Mouse (Mus musculus): ENCODE data around the gene Capn7. TPM values are rescaled to one million over a fixed set of nuclear protein-coding genes. Genes with fewer than 3 reads are reported as not detected.

Capn7 gene
- polyA plus RNA-seq, 1 experiment from 2014 or later = 37.8 TPM

GRCm38 (mm10) chr14:31408666-31409065 is 72.2 kb downstream of the Capn7 start:
- Histone ChIP-seq H3K4me3 (replicated peaks) (no peak overlapping the region), H3K4me1 (peaks cover 9% of the 10 kb centered on the region), H3K9ac (no peak overlapping the region), H3K27ac (no peak overlapping the region), H3K4me2 (no peak overlapping the region), H3K36me3 (no peaks in the 10 kb centered on the region), H3K27me3 (replicated peaks) (no peaks in the 10 kb centered on the region), H3K9me3 (no peaks in the 10 kb centered on the region)
- ATAC-seq (ENCODE audit: insufficient read depth, low FRiP score, low read depth) = no peak
- 67% methylated on average over 8 of the region's 8 CpGs for WGBS

DNA sequence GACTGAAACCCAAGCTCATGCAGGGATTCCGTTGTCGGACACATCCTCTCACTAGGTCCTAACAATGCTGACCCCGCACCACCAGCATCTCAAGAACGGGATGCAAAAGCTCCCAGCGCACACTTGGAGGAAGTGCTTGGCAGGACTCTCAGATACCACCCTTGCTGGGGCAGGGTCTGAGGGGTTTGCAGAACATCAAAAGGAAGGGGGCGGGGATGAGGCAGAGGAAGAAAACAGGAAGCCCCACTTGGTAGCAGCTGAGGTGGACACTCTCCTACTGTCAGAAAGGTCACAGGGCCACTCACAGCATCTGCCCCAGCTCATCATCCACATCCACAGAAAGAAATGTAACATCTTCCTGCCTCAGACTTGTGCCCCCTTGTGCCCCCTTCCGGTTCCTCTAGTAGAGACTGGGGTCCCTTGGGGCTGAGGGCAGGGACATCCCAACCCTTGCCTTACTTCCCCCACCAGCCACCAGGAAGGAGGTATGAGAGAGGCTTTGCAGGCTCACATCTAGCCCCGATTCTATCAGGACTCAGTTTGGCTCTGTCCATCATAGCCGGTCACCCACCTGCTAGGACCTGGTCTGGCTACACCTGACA is 73.8 kb downstream of the Capn7 start:
- H3K4me3 ChIP-seq (replicated peaks) = no peak overlapping the region
- WGBS = 85% methylated on average over 9 of the region's 9 CpGs
- H3K36me3 ChIP-seq = no peaks in the 10 kb centered on the region
- H3K9me3 ChIP-seq = no peaks in the 10 kb centered on the region
- no peak for ATAC-seq (ENCODE audit: insufficient read depth, low FRiP score, low read depth)
- H3K27ac ChIP-seq = no peak overlapping the region
- no peak overlapping the region for H3K4me2 ChIP-seq
- H3K27me3 ChIP-seq (replicated peaks) = no peaks in the 10 kb centered on the region
- peaks cover 5% of the 10 kb centered on the region; the same call in 1 of the 2 replicates for H3K4me1 ChIP-seq
- H3K9ac ChIP-seq = no peak overlapping the region

GRCm38 (mm10) chr14:31410737-31411136 is 74.3 kb downstream of the Capn7 start:
- H3K9me3 ChIP-seq = no peaks in the 10 kb centered on the region
- no peak overlapping the region for H3K4me2 ChIP-seq
- no peaks in the 10 kb centered on the region for H3K27me3 ChIP-seq (replicated peaks)
- no peak overlapping the region for H3K9ac ChIP-seq
- no peak overlapping the region for H3K4me3 ChIP-seq (replicated peaks)
- WGBS = 68% methylated on average over 4 of the region's 4 CpGs
- no peak for ATAC-seq (ENCODE audit: insufficient read depth, low FRiP score, low read depth)
- peaks cover 5% of the 10 kb centered on the region; the same call in 1 of the 2 replicates for H3K4me1 ChIP-seq
- H3K27ac ChIP-seq = no peak overlapping the region
- H3K36me3 ChIP-seq = no peaks in the 10 kb centered on the region

DNA sequence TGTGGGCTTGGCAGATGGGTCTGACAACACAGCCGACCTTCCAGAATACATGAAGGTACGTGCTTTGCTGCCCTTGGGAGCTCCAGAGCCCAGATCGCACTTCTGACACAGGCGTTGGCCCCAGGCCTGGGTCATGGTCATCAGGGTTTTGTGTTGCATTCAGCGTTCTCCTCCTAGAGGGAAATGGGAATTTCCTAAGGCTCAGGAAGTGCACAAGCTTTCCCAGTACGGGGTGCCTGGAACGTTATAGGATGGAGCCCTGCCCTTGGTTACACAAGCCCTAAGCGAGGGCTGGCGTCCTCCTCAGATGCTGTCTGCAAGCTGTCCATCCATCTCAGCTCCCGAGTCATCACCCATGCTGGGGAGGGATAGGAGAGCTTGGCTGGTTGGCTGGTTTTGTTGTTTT is 76.2 kb downstream of the Capn7 start:
- Histone ChIP-seq H3K9me3 (no peaks in the 10 kb centered on the region), H3K4me3 (replicated peaks) (no peak overlapping the region), H3K27ac (no peak overlapping the region), H3K4me1 (peaks cover 5% of the 10 kb centered on the region; the same call in 1 of the 2 replicates), H3K9ac (no peak overlapping the region), H3K27me3 (replicated peaks) (no peaks in the 10 kb centered on the region), H3K36me3 (no peaks in the 10 kb centered on the region), H3K4me2 (no peak overlapping the region)
- WGBS = 79% methylated on average over 10 of the region's 10 CpGs
- ATAC-seq (ENCODE audit: insufficient read depth, low FRiP score, low read depth) = no peak

GRCm38 (mm10) chr14:31413475-31414086 is 77.1 kb downstream of the Capn7 start:
- no peak overlapping the region for H3K9ac ChIP-seq
- ATAC-seq (ENCODE audit: insufficient read depth, low FRiP score, low read depth) = no peak
- no peak overlapping the region for H3K4me3 ChIP-seq (replicated peaks)
- no peak overlapping the region for H3K4me2 ChIP-seq
- H3K4me1 ChIP-seq = peaks cover 5% of the 10 kb centered on the region; the same call in 1 of the 2 replicates
- 52% methylated on average over 6 of the region's 6 CpGs for WGBS
- no peaks in the 10 kb centered on the region for H3K9me3 ChIP-seq
- no peaks in the 10 kb centered on the region for H3K27me3 ChIP-seq (replicated peaks)
- H3K36me3 ChIP-seq = no peaks in the 10 kb centered on the region
- no peak overlapping the region for H3K27ac ChIP-seq

DNA sequence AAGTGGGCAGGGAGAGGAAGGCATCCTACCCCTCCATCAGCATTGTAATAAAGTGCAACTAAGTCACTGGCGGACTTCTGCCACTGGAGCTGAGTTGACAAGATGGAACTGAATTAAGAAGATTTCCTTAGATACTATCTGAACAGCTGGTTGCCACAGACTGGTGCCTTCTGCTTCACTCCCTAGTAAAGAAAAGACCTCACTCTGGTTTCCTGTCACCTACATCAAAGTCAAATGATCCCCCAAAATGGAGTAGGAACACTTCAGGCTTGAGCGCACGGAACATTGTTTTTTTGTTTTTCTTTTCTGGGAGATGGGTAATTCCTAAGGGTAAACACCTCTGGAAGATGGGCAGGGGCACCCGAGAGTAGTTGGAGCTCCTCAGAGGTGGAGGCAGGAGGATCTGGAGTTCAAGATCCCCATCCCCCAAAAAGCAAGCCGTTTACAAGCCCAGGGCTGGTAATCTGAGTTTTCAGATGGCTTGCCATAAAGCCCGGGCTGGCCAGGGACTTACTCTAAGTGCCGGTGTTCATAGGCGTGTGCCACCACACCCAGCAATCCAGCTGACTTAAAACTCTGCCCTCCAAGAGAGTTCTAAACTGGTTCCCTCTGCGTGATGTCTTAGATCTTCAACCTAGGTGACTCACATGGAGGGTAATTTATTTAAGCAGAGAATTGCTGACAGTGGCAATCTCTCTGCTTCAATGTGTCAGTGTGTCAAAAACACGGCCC is 78.0 kb downstream of the Capn7 start:
- peaks cover 5% of the 10 kb centered on the region; the same call in 1 of the 2 replicates for H3K4me1 ChIP-seq
- H3K27ac ChIP-seq = no peak overlapping the region; the same call in 1 of the 2 replicates
- H3K4me3 ChIP-seq (replicated peaks) = no peak overlapping the region
- H3K9ac ChIP-seq = no peak overlapping the region
- H3K4me2 ChIP-seq = no peak overlapping the region
- no peaks in the 10 kb centered on the region for H3K9me3 ChIP-seq
- ATAC-seq (ENCODE audit: insufficient read depth, low FRiP score, low read depth) = no peak
- no peaks in the 10 kb centered on the region for H3K36me3 ChIP-seq
- no peaks in the 10 kb centered on the region for H3K27me3 ChIP-seq (replicated peaks)
- WGBS = 61% methylated on average over 10 of the region's 10 CpGs

DNA sequence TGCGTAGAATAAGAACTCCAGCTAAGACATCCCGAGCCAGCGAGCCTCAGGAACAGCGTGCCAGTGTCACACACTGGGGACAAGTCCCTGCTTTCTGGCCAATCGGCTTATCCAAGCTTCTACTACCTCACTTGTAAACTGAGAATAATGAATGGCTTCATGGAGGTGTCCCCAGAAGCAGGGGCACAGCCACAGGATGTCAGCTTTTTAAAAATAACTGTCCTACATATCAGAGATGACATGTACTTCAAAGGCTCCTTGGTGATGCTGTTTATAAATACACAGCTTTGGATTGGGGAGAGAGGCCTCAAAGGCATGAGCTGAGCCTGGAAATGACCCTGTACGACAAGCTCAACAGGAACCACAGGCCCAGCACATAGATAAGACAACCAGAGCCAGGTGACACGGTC is 78.5 kb downstream of the Capn7 start:
- peaks cover 5% of the 10 kb centered on the region; the same call in 1 of the 2 replicates for H3K4me1 ChIP-seq

DNA sequence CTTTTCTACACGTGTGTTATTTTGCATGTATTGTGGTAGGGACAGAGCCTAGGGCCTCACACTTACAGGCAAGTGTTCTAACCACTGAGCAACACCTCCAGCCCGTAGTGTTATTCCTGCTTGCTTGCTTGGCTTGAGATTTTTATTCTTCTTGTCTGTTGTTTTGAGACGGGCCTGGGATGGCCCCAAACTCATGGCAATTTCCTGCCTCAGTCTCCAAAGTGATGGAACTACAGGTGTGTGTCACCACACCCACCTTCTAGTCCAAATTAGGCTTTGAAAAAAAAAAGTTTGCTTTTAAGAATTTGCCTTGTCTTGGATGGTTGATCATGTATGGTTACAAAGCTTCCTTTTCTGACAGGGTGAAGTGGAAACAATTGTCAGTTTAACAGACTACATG is 80.0 kb downstream of the Capn7 start:
- 75% methylated on average over 3 of the region's 3 CpGs for WGBS
- Histone ChIP-seq H3K9ac (no peak overlapping the region), H3K27ac (no peak overlapping the region), H3K9me3 (no peaks in the 10 kb centered on the region), H3K27me3 (replicated peaks) (no peaks in the 10 kb centered on the region), H3K4me3 (replicated peaks) (no peak overlapping the region), H3K4me2 (no peak overlapping the region), H3K4me1 (peaks cover 5% of the 10 kb centered on the region; the same call in 1 of the 2 replicates), H3K36me3 (no peaks in the 10 kb centered on the region)
- no peak for ATAC-seq (ENCODE audit: insufficient read depth, low FRiP score, low read depth)

More for the DNA sequence above, 78.5 kb downstream of the Capn7 start:
- H3K36me3 ChIP-seq = no peaks in the 10 kb centered on the region
- H3K4me2 ChIP-seq = no peak overlapping the region
- no peak for ATAC-seq (ENCODE audit: insufficient read depth, low FRiP score, low read depth)
- no peaks in the 10 kb centered on the region for H3K9me3 ChIP-seq
- H3K4me3 ChIP-seq (replicated peaks) = no peak overlapping the region
- no peaks in the 10 kb centered on the region for H3K27me3 ChIP-seq (replicated peaks)
- H3K27ac ChIP-seq = no peak overlapping the region; the same call in 1 of the 2 replicates
- WGBS = 50% methylated on average over 7 of the region's 7 CpGs
- no peak overlapping the region for H3K9ac ChIP-seq

DNA sequence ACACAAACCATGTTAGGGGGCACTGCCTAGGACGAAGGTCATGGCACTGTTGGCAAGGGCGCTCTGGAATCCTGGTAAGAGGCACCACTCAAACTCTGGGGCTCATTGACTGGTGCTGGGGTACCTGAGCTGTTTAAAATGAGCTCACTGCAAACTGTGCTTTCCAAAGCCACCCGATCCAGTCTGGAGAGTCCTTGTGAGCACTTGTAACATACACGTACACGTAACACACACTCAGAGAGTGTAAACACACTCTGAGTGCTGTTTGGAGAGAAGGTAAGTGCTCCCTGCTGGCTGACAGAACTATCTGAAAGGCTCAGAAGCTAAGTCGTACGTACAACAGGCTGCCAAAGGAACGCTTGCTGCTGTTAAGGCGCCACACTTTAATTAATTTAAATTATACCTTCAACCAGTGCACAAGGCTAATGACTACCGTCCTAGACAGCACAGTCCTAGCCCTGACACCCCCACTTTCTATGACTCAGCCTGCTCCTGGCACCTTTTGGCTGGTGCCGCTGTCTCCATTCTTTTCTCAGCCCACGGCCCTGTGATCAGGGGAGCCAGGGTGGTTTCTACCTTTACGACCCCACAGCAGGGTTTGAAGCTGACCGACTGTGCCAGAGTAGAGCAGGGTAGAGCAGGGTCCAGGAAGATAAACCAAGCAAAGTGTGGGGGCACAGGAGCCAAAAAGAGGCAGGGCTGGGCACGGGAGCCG is 80.6 kb downstream of the Capn7 start:
- no peak overlapping the region for H3K9ac ChIP-seq
- H3K4me2 ChIP-seq = no peak overlapping the region
- WGBS = 67% methylated on average over 16 of the region's 16 CpGs
- H3K27ac ChIP-seq = no peak overlapping the region
- H3K27me3 ChIP-seq (replicated peaks) = no peaks in the 10 kb centered on the region
- no peak overlapping the region for H3K4me3 ChIP-seq (replicated peaks)
- no peaks in the 10 kb centered on the region for H3K36me3 ChIP-seq
- peaks cover 8% of the 10 kb centered on the region; the same call in 1 of the 2 replicates for H3K4me1 ChIP-seq
- no peaks in the 10 kb centered on the region for H3K9me3 ChIP-seq
- no peak; the same call in 1 of the 2 replicates for ATAC-seq (ENCODE audit: insufficient read depth, low FRiP score, low read depth)

DNA sequence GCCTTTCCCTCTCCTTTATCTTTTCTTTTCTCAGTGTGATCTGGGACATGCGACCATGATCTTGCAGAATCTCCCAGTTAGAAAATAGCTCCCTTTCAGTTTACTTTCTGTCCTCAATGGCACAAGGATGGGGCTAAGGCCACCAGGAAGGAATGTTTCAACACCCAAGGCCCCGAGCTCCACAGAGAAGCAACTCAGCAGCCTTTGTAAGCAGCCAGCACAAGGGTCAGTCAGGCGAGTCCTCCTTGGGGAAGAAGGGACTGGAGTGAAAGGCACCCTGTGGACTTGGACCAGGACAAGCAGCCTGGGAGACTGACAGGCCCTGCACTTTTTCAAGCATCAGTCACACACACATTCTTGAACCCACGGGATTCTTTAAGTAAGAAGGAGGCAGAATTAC is 82.8 kb downstream of the Capn7 start:
- Histone ChIP-seq H3K27ac (no peak overlapping the region), H3K9ac (no peak overlapping the region), H3K4me2 (no peak overlapping the region), H3K9me3 (no peaks in the 10 kb centered on the region), H3K36me3 (no peaks in the 10 kb centered on the region), H3K4me1 (peaks cover 16% of the 10 kb centered on the region; the same call in 1 of the 2 replicates), H3K27me3 (replicated peaks) (no peaks in the 10 kb centered on the region), H3K4me3 (replicated peaks) (no peak overlapping the region)
- 49% methylated on average over 4 of the region's 4 CpGs for WGBS
- ATAC-seq (ENCODE audit: insufficient read depth, low FRiP score, low read depth) = no peak

- no peak overlapping the region for H3K4me3 ChIP-seq (replicated peaks)
- no peaks in the 10 kb centered on the region for H3K27me3 ChIP-seq (replicated peaks)
- no peak overlapping the region for H3K9ac ChIP-seq
- no peak overlapping the region for H3K27ac ChIP-seq
- WGBS = 90% methylated on average over 8 of the region's 8 CpGs
- H3K4me1 ChIP-seq = peaks cover 16% of the 10 kb centered on the region; the same call in 1 of the 2 replicates
- no peak overlapping the region for H3K4me2 ChIP-seq
- H3K36me3 ChIP-seq = no peaks in the 10 kb centered on the region
- ATAC-seq (ENCODE audit: insufficient read depth, low FRiP score, low read depth) = no peak
- H3K9me3 ChIP-seq = no peaks in the 10 kb centered on the region
These were observed 83.7 kb downstream of the Capn7 start for GRCm38 (mm10) chr14:31420135-31420534.

Measured in stomach, embryonic 15.5 days (tissue).